Mouse (Mus musculus) bone marrow macrophage, adult 2 months (primary cell): Measurements from ENCODE around the gene Rpl5.

Experiments
- CTCF ChIP-seq: IDR thresholded peaks from 2 replicates; pipeline ENCODE4 v1.5.1; 2012; ENCODE audit warnings: low read depth, mild to moderate bottlenecking, low read length, moderate library complexity
- POLR2A ChIP-seq: IDR thresholded peaks from 2 replicates; pipeline ENCODE4 v1.6.1; 2012; ENCODE audit warnings: mild to moderate bottlenecking, low read depth, low read length, borderline replicate concordance

GRCm38 (mm10) chr5:107943526-107943925, 43.2 kb downstream of the Rpl5 start:
- TF ChIP-seq CTCF (no peak), POLR2A (no peak)
